ENCODE assay signal across 9 mouse cellular contexts in genomic region chr5:67778026-67778425, GRCm38 (mm10).
A peak's percentile ranks its signal among the peaks of the same experiment; 100 is the strongest.
DNase-seq lines count a peak whose midpoint lies in the region; ATAC-seq and TF ChIP-seq lines count a peak whose summit lies in the region.
"Had no signal": no experiment of that assay in that cellular context is flagged by ENCODE, and none has a peak within 500 bp of the region (broad histone marks: within the 10 kb centered on the region; RNA-seq: fewer than 3 reads in every experiment).

No protein-coding gene starts in this region.

- intact Hi-C loops in left cerebral cortex, postnatal 4 days (cut with DNase I): no loop called here

- TF ChIP-seq EP300 in MEL (IDR thresholded peaks at IDR 0.05; ENCODE audit: low read depth in 1 of 2, low read length in 2 of 2): no peak

- peak; percentile 45 for DNase-seq in embryonic facial prominence, embryonic 11.5 days (ENCODE audit: low spot score)
- no peak for DNase-seq in embryonic facial prominence, embryonic 10.5 days (ENCODE audit: low spot score)
- peak; percentile 35 for DNase-seq in MEL (ENCODE audit: low read depth, low spot score)
- DNase-seq in hindbrain, postnatal 0 days (ENCODE audit: low spot score): peak; percentile 84
- DNase-seq in left cerebral cortex, postnatal 4 days: peak; percentile 34
- DNase-seq in thymus, postnatal 4 days: no peak

- H3K79me2 ChIP-seq in MEL (ENCODE audit: control insufficient read depth, insufficient read depth, low read length, poor library complexity): no peaks in the 10 kb centered on the region; the same call in 1 of the 2 replicates

- WGBS in embryonic facial prominence, embryonic 11.5 days: 72% methylated on average over 8 of the region's 8 CpGs
- 79% methylated on average over 8 of the region's 8 CpGs for WGBS in embryonic facial prominence, embryonic 10.5 days
- 62% methylated on average over 8 of the region's 8 CpGs for WGBS in hindbrain, postnatal 0 days
- WGBS in midbrain, embryonic 16.5 days: 56% methylated on average over 8 of the region's 8 CpGs

- ATAC-seq in embryonic facial prominence, embryonic 11.5 days (replicated peaks; ENCODE audit: insufficient number of reproducible peaks, low FRiP score, low TSS enrichment, low read depth): no peak
- ATAC-seq in erythroblast, adult 5-6 weeks (replicated peaks; ENCODE audit: low FRiP score, poor library complexity, severe bottlenecking): peak; percentile 85
- ATAC-seq in hindbrain, postnatal 0 days: peak; percentile 93
- peak; percentile 89 for ATAC-seq in midbrain, embryonic 16.5 days

- TF ChIP-seq RAD21 in MEL (IDR thresholded peaks at IDR 0.05; ENCODE audit: low read depth, low read length): peak; percentile 36

- no peaks in the 10 kb centered on the region for H3K36me3 ChIP-seq in embryonic facial prominence, embryonic 11.5 days (replicated peaks; ENCODE audit: control insufficient read depth, insufficient read depth, low read depth, low read length)
- no peaks in the 10 kb centered on the region for H3K36me3 ChIP-seq in embryonic facial prominence, embryonic 10.5 days (replicated peaks)
- H3K36me3 ChIP-seq in MEL (ENCODE audit: control insufficient read depth in 1 of 2, insufficient read depth in 2 of 2, low read length in 2 of 2): peaks cover 0 to 3% of the 10 kb centered on the region in 2 experiments; a peak in 2 of 4 replicates
- H3K36me3 ChIP-seq in hindbrain, postnatal 0 days (ENCODE audit: insufficient read depth, low read length): no peaks in the 10 kb centered on the region; the same call in 1 of the 2 replicates
- H3K36me3 ChIP-seq in midbrain, embryonic 16.5 days (ENCODE audit: control insufficient read depth, insufficient read depth, low read length): peaks cover 6% of the 10 kb centered on the region
- H3K36me3 ChIP-seq: heart, embryonic 13.5 days had no signal

- no peak overlapping the region for H3K4me3 ChIP-seq in embryonic facial prominence, embryonic 11.5 days (ENCODE audit: low read depth, low read length)
- no peak overlapping the region for H3K4me3 ChIP-seq in embryonic facial prominence, embryonic 10.5 days
- H3K4me3 ChIP-seq in MEL (ENCODE audit: control insufficient read depth in 1 of 2, insufficient read depth in 1 of 2, low read depth in 2 of 2, low read length in 2 of 2): no peak overlapping the region
- H3K4me3 ChIP-seq in hindbrain, postnatal 0 days (ENCODE audit: low read length): no peak overlapping the region
- H3K4me3 ChIP-seq in midbrain, embryonic 16.5 days (ENCODE audit: low read depth, low read length): no peak overlapping the region
- H3K4me3 ChIP-seq: heart, embryonic 13.5 days had no signal

- TF ChIP-seq CTCF in MEL (IDR thresholded peaks at IDR 0.05 in 2 of 3, conservative IDR thresholded peaks at IDR 0.05 in 1 of 3; ENCODE audit: control insufficient read depth in 1 of 3, insufficient read depth in 1 of 3, low read depth in 2 of 3, low read length in 3 of 3, poor library complexity in 1 of 3, severe bottlenecking in 1 of 3): peak; percentile 5 to 39 (median 32); a peak in 3 of 6 replicates
- peak; percentile 80 for TF ChIP-seq CTCF in hindbrain, postnatal 0 days (IDR thresholded peaks at IDR 0.05; ENCODE audit: low read depth)

- H3K27me3 ChIP-seq in embryonic facial prominence, embryonic 11.5 days (ENCODE audit: control insufficient read depth, insufficient read depth, low read length): no peaks in the 10 kb centered on the region
- no peaks in the 10 kb centered on the region for H3K27me3 ChIP-seq in embryonic facial prominence, embryonic 10.5 days (replicated peaks; ENCODE audit: low read depth, poor library complexity, severe bottlenecking)
- no peaks in the 10 kb centered on the region for H3K27me3 ChIP-seq in MEL (ENCODE audit: control insufficient read depth in 1 of 2, insufficient read depth in 2 of 2, low read length in 2 of 2)
- no peaks in the 10 kb centered on the region for H3K27me3 ChIP-seq in hindbrain, postnatal 0 days (ENCODE audit: insufficient read depth, low read length)
- H3K27me3 ChIP-seq in midbrain, embryonic 16.5 days (ENCODE audit: control insufficient read depth, insufficient read depth, low read depth, low read length): no peaks in the 10 kb centered on the region
- H3K27me3 ChIP-seq: heart, embryonic 13.5 days had no signal

- no peak overlapping the region for H3K27ac ChIP-seq in embryonic facial prominence, embryonic 11.5 days (replicated peaks; ENCODE audit: low read depth, low read length)
- no peak overlapping the region for H3K27ac ChIP-seq in embryonic facial prominence, embryonic 10.5 days (replicated peaks)
- H3K27ac ChIP-seq in MEL (ENCODE audit: control insufficient read depth, low read depth, low read length): no peak overlapping the region
- H3K27ac ChIP-seq in hindbrain, postnatal 0 days: no peak overlapping the region; the same call in 1 of the 2 replicates
- no peak overlapping the region for H3K27ac ChIP-seq in midbrain, embryonic 16.5 days (ENCODE audit: low read length)
- H3K27ac ChIP-seq: heart, embryonic 13.5 days had no signal

- H3K9ac ChIP-seq in embryonic facial prominence, embryonic 11.5 days (replicated peaks; ENCODE audit: low read length): no peak overlapping the region
- no peak overlapping the region for H3K9ac ChIP-seq in MEL (ENCODE audit: control insufficient read depth, low read depth, low read length, poor library complexity, severe bottlenecking)
- no peak overlapping the region for H3K9ac ChIP-seq in hindbrain, postnatal 0 days (replicated peaks; ENCODE audit: low read length)
- no peak overlapping the region for H3K9ac ChIP-seq in midbrain, embryonic 16.5 days (ENCODE audit: low read depth, low read length)
- H3K9ac ChIP-seq: heart, embryonic 13.5 days had no signal

- H3K4me2 ChIP-seq in embryonic facial prominence, embryonic 11.5 days (ENCODE audit: low read depth, low read length): no peak overlapping the region
- peak overlapping the region; percentile 29; the same call in 1 of the 2 replicates for H3K4me2 ChIP-seq in hindbrain, postnatal 0 days (ENCODE audit: low read depth, low read length)
- peak overlapping the region; percentile 28; the same call in 1 of the 2 replicates for H3K4me2 ChIP-seq in midbrain, embryonic 16.5 days (ENCODE audit: low read length)
- H3K4me2 ChIP-seq: heart, embryonic 13.5 days had no signal

- no peak for TF ChIP-seq POLR2A in MEL (IDR thresholded peaks at IDR 0.05; ENCODE audit: control insufficient read depth in 1 of 2, insufficient read depth in 1 of 2, low read depth in 1 of 2, low read length in 2 of 2, poor library complexity in 1 of 2)

- no peaks in the 10 kb centered on the region for H3K9me3 ChIP-seq in embryonic facial prominence, embryonic 11.5 days (replicated peaks; ENCODE audit: control insufficient read depth, low read length)
- H3K9me3 ChIP-seq in embryonic facial prominence, embryonic 10.5 days: no peaks in the 10 kb centered on the region
- no peaks in the 10 kb centered on the region for H3K9me3 ChIP-seq in MEL (replicated peaks; ENCODE audit: insufficient read depth, low read length)
- H3K9me3 ChIP-seq in hindbrain, postnatal 0 days (ENCODE audit: low read length): no peaks in the 10 kb centered on the region
- H3K9me3 ChIP-seq in midbrain, embryonic 16.5 days (replicated peaks; ENCODE audit: control insufficient read depth, low read length, poor library complexity, severe bottlenecking): no peaks in the 10 kb centered on the region
- H3K9me3 ChIP-seq: heart, embryonic 13.5 days had no signal

- no peaks in the 10 kb centered on the region for H3K4me1 ChIP-seq in embryonic facial prominence, embryonic 11.5 days (ENCODE audit: control insufficient read depth, insufficient read depth, low read length)
- no peaks in the 10 kb centered on the region for H3K4me1 ChIP-seq in embryonic facial prominence, embryonic 10.5 days
- no peaks in the 10 kb centered on the region for H3K4me1 ChIP-seq in MEL (ENCODE audit: control insufficient read depth in 1 of 2, insufficient read depth in 2 of 2, low read length in 2 of 2)
- no peaks in the 10 kb centered on the region for H3K4me1 ChIP-seq in hindbrain, postnatal 0 days (ENCODE audit: insufficient read depth, low read length)
- peaks cover 4% of the 10 kb centered on the region for H3K4me1 ChIP-seq in midbrain, embryonic 16.5 days (ENCODE audit: control insufficient read depth, insufficient read depth, low read length)

TF ChIP-seq in MEL, 35 proteins besides CTCF, POLR2A, EP300 and RAD21:
- TF ChIP-seq HCFC1 (IDR thresholded peaks at IDR 0.05; ENCODE audit: low read depth, low read length): no peak
- no peak for TF ChIP-seq MYB (IDR thresholded peaks at IDR 0.05; ENCODE audit: low read depth, low read length)
- no peak for TF ChIP-seq CHD2 (IDR thresholded peaks at IDR 0.05; ENCODE audit: low read length)
- no peak for TF ChIP-seq SIN3A (IDR thresholded peaks at IDR 0.05; ENCODE audit: low read length)
- TF ChIP-seq GATA1 (IDR thresholded peaks at IDR 0.05; ENCODE audit: low read depth, low read length): no peak
- TF ChIP-seq TCF12 (IDR thresholded peaks at IDR 0.05; ENCODE audit: low read depth, low read length): no peak
- TF ChIP-seq RCOR1 (IDR thresholded peaks at IDR 0.05; ENCODE audit: low read depth, low read length): no peak
- TF ChIP-seq MEF2A (IDR thresholded peaks at IDR 0.05; ENCODE audit: extremely low read depth, insufficient replicate concordance, low read depth, low read length, poor library complexity, severe bottlenecking): no peak
- no peak for TF ChIP-seq USF2 (IDR thresholded peaks at IDR 0.05; ENCODE audit: borderline replicate concordance in 1 of 2, insufficient read depth in 1 of 2, low read depth in 1 of 2, low read length in 2 of 2)
- no peak for TF ChIP-seq USF1 (IDR thresholded peaks at IDR 0.05; ENCODE audit: low read depth, low read length)
- TF ChIP-seq MAFK (IDR thresholded peaks at IDR 0.05; ENCODE audit: borderline replicate concordance, low read depth, low read length): no peak
- TF ChIP-seq MAZ (IDR thresholded peaks at IDR 0.05; ENCODE audit: low read depth, low read length): no peak
- TF ChIP-seq JUND (IDR thresholded peaks at IDR 0.05; ENCODE audit: low read depth, low read length): no peak
- TF ChIP-seq KAT2A (conservative IDR thresholded peaks at IDR 0.05; ENCODE audit: low read depth, low read length): no peak

Comparison
In these comparisons a context has a peak if more than half of its experiments do, and no peak if none do; other contexts are left out.
1. DNase-seq: peak in embryonic facial prominence, embryonic 11.5 days (single experiment), MEL (single experiment), hindbrain, postnatal 0 days (single experiment) and left cerebral cortex, postnatal 4 days (single experiment); none in embryonic facial prominence, embryonic 10.5 days (single experiment) and thymus, postnatal 4 days (single experiment).